Mouse (Mus musculus): Measurements from ENCODE around the gene Ddx20. TPM values are rescaled to one million over a fixed set of nuclear protein-coding genes. Genes with fewer than 3 reads are reported as not detected.
A peak's percentile ranks its signal among the peaks of the same experiment; 100 is the strongest.
"Not testable (repeated sequence)": the region's sequence is repeated elsewhere in the genome, so short reads cannot be mapped to it uniquely, and the experiment has no call there.

Ddx20 gene
- total RNA-seq, 1 experiment from 2014 or later: 20.6 TPM

DNA sequence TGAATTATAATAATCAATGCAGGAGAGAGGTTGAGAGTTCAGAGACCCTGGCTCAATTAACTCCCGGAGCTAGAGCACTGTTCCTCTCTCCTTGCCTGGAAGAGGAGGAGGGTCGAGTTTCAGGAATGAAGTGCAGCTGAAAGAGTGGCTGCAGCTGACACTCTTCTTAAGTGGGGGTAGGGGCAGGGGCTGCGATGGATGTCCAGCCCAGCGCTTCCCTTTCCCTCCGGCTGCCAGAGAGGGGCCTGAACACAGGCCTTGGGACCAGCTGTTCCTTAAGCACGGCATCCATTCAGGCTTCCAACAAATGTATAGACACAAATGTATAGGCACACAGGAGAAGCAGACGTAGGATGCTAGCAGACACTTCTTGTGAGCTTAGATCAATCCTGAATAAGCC is 20.2 kb upstream of the Ddx20 start:
- no peak for ATAC-seq (replicated peaks; ENCODE audit: insufficient number of reproducible peaks, low FRiP score, low TSS enrichment, poor library complexity, severe bottlenecking)

DNA sequence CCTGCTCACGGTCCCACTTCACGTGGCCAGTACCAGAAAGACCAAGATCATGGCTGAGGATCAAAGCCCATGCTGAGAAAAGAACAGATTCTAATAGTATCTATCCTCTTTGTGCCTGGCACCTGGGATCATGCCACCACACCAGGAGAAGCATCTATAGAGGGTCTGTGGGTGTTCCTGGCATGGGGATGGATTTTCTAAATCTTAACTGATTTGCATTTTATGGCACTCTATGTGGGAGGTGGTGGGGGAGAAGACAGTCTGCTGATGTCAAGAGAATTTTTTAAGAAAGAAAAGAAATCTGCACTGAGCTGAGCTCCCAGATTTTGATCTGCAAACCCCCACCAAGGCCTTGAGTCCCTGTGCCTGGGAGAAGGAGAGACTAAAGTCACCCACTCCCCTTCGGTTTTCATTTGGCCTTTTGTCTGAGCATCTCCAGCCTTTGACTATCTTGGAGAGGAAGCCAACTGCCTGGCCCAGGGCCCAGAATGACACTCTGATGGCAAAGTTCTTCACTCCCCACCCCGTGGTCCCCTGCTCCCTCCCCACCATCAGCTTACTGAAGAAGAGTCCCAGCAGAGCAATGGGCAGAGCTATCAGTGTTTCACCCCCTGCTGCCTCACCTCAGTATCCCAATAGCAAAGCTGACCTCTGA is 19.1 kb upstream of the Ddx20 start:
- ATAC-seq (replicated peaks; ENCODE audit: insufficient number of reproducible peaks, low FRiP score, low TSS enrichment, poor library complexity, severe bottlenecking): no peak

DNA sequence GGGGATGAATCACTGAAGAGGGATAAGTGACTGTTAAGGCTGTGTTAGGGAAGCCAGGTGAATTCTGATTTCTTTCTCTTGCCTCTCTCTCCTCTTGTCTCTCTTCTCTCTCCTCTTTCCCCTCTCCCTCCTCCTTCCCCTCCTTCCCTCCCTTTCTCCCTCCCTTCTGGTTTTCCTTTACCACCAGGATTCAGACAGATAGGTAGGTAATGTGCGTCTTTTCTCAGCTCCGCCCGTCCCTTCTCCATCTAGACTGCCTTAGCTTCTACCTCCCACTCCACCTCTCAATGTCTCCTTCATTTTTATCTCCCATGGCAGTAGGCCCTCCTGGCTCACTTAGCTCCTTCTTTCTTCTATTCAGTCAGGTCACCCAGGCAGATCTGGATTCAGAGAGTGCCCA is 18.2 kb upstream of the Ddx20 start:
- no peak for ATAC-seq (replicated peaks; ENCODE audit: insufficient number of reproducible peaks, low FRiP score, low TSS enrichment, poor library complexity, severe bottlenecking)

DNA sequence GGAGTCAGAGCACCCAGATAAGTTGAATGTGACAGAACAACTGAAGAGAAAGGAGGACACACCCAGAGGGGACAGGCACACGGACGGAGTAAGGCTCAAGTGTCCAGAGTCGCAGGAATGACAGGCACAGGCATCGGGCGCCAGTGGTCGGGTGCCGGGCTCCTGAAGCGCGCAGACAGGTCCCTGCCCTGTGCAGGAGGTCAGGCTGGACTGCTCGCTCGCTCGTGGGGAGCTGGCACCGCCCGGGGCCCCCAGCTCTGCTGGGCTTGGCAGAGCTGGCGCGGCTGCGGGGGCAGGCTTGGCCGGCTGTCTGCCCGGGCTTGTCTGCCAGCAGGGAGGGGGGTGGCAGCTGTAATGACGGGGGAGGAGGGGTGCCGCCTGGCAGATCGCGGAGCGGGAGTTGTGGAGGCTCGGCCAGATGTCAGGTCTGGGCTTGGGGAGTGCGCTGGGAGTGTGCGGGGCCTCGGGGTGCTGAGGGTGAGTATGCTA is 17.7 kb upstream of the Ddx20 start:
- ATAC-seq (replicated peaks; ENCODE audit: insufficient number of reproducible peaks, low FRiP score, low TSS enrichment, poor library complexity, severe bottlenecking): no peak

DNA sequence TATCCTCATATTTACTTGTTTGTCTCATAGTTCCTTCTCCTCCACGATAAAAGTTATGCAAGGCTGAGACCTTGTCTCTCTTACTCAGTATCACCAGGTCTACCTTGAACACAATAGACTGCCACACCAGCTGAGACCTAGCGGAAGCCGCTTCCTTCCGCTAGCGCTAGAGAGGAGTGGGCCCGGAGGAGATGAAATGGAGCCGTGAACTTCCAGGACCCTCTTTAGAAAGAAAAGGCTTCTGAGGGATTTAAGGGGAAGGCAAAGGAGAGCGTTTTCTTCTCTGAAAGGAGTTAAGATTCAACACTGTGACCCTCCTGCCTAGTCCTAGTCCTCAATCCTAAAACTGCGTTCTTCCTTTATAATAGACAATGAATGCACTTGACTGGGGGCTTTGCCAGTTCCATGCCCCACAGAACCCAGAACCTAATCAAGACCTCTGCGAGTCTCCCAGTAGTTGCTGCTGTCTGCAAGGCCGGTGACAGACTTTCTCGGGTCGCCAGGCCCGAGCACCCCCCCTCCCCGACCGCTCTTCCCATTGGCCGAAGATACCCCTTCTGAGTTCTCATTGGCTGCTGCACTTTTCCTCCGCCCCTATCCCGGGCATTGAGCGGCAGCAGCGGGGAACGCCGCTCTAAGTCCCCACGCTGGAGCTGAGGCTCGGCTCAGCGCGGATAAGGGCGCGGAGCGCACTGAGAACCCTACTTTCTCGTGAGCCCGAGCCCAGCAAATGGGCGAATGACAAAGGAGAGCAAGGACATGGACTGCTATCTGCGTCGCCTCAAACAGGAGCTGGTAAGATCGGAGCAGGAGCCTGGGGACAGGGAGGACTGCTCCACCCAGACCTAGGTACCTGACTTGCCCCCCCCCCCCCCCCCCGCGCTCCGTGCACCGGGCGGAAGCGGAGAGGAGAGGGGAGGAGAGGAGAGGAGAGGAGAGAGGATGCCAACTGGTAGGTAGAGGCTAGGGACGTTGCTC is 16.9 kb upstream of the Ddx20 start, which contains the start of gene Inka2:
Gene Inka2, plus strand, starts transcription at position 569 of the 978 bp plus-strand sequence.
- ATAC-seq (replicated peaks; ENCODE audit: insufficient number of reproducible peaks, low FRiP score, low TSS enrichment, poor library complexity, severe bottlenecking): 0 out of 2 replicates have a peak, but pooled peaks have one; percentile 54

DNA sequence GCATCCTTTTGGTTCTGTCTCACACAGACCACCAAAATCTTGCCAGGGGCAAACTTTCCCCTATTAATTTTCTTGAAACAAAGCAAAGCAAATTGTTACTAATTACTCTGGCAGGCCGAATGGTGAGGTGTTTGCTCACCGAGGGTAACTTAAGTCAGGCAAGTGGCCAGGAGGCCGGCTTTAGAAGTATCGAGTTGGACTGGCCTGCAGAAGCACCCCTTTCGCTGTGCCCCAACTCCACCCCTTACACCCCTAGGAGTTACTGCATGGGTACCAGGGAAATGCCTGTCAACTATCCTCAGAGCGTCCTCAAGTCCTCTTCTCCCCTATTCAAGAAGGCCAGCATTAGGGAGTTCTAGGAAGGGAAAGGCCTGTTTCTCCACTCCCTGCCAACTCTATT is 16.2 kb upstream of the Ddx20 start:
- ATAC-seq (replicated peaks; ENCODE audit: insufficient number of reproducible peaks, low FRiP score, low TSS enrichment, poor library complexity, severe bottlenecking): no peak

DNA sequence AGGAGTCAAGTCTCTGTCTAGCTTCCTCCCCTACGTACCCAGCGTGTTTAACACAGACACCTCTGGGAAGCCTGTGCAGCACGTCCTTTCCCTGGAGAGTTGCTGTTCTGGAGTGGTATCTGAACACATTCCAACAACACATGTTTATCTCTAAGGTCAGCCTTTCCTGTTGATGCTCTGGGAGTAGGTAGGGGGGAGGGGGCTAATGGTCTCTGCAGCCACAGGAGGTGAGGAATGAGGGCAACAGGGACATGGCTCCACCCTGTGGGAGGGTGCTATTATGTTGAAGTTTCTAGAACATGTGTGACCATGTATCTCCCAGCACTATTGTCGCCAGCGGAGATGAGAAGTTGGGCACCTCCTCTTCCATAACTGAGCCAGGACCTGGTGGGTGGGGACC is 14.0 kb upstream of the Ddx20 start:
- ATAC-seq (replicated peaks; ENCODE audit: insufficient number of reproducible peaks, low FRiP score, low TSS enrichment, poor library complexity, severe bottlenecking): no peak

DNA sequence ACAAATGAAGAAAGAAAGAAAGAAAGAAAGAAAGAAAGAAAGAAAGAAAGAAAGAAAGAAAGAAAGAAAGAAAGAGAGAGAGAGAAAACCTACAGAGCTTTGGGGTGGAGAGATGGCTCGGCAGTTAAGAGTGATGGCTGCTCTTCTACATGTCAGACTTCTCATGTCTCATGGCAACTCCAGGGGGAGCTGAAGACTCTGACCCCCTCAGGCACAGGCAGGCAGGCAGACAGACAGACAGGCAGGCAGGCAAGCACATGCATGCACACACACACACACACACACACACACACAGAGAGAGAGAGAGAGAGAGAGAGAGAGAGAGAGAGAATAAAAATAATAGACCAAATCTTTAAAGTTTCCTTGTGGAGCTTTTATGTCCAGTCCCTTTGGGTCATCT is 13.4 kb upstream of the Ddx20 start:
- not testable (repeated sequence) for ATAC-seq (replicated peaks; ENCODE audit: insufficient number of reproducible peaks, low FRiP score, low TSS enrichment, poor library complexity, severe bottlenecking)

DNA sequence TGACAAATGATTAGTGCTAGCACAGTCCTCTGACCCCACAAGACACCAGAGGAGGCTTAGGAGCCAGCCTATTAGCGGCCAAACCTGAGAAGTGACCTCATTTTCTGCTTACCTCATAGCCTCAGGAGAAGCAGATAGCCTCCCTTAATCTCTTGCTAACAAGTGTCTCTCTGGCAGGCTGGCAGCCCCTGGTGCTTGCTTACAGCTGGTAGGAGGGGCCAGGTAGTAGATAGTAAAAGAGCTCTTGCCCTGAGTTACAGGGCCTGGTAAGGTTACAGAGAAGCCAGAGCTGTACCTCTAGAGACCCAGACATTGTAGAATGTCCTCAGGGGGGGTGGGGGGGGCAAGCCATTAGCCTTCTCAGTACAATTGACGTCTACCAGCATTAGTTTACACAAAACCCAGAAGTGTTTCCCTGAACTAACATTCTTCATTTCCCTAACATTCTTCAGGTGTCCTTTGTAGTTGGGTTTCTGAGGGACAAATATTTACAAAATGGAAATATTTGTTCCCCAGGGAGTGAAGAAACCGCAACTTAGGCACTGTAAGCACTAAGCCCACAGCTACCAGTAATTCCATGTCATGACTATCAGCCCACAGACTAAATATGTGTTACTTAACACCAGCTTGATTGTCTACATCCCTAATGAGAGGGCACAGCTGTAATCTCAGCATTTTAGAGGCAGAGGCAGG is 12.0 kb upstream of the Ddx20 start:
- no peak for ATAC-seq (replicated peaks; ENCODE audit: insufficient number of reproducible peaks, low FRiP score, low TSS enrichment, poor library complexity, severe bottlenecking)

DNA sequence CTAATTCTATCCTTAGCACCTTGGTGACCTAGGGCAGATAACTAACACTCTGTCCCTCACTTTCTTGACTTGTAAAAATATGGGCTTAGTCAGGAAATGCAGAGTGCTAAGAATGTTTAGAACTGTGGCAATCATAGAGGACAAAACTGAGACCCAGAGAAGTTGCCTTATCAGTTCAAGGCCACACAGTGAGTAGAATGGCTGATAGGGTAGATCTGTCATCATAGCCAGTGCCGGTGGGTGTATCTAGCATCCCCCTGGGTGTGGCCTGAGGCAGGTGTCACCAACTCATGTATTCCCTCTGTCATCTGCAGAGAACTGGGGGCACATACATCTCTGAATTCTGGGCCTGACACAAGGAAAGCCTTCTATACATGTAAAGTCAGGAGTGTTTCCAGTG is 10.9 kb upstream of the Ddx20 start:
- ATAC-seq (replicated peaks; ENCODE audit: insufficient number of reproducible peaks, low FRiP score, low TSS enrichment, poor library complexity, severe bottlenecking): no peak

DNA sequence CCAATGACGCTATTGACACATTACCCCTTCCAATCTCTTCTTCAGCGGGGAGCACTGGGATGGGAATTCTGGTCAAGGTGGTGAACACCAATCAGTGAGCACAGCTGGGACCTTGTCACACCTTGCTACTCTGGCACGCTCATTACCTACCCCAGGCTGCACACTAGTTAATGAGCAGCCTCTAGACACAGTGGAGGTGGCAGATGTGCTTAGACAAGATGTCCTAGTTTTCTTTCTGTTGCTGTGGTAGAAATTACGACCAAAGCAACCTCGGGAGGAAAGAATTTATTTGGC is 9.7 kb upstream of the Ddx20 start:
- ATAC-seq (replicated peaks; ENCODE audit: insufficient number of reproducible peaks, low FRiP score, low TSS enrichment, poor library complexity, severe bottlenecking): no peak

DNA sequence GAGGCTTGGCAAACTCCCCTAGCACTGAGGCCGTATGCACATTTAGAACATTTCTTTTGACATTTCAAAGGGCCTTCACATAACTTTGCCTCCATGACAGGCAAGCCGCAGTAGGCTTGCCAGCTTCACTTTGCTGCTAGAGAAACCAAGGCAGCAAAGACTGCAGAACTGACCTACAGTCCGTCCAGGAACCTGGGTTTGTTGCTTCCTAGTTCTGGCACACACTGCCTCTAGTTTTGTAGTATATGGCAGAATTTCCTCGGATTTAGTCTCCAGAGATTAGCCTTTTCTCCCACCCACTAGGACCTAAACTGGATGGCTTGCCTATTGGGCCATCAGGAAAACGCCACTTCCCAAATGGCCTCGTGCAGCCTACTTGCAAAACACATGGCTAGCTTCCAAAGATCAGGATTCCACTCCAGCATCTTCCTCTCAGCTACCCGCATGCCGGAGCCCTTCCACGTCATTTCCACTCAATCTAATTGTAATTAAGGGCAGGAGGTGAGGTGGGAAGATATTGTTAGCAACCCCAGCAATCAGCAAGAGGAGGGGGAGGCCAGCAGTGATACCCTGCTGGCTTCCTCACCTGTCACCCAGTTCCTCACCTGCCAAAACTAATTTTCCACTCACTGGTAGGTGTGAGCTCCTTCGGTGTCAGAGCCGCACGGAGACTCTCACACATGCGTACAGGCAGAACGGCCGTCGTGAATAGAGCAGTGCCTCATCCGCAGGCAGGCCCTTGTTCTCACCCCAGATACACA is 9.2 kb upstream of the Ddx20 start:
- no peak for ATAC-seq (replicated peaks; ENCODE audit: insufficient number of reproducible peaks, low FRiP score, low TSS enrichment, poor library complexity, severe bottlenecking)

DNA sequence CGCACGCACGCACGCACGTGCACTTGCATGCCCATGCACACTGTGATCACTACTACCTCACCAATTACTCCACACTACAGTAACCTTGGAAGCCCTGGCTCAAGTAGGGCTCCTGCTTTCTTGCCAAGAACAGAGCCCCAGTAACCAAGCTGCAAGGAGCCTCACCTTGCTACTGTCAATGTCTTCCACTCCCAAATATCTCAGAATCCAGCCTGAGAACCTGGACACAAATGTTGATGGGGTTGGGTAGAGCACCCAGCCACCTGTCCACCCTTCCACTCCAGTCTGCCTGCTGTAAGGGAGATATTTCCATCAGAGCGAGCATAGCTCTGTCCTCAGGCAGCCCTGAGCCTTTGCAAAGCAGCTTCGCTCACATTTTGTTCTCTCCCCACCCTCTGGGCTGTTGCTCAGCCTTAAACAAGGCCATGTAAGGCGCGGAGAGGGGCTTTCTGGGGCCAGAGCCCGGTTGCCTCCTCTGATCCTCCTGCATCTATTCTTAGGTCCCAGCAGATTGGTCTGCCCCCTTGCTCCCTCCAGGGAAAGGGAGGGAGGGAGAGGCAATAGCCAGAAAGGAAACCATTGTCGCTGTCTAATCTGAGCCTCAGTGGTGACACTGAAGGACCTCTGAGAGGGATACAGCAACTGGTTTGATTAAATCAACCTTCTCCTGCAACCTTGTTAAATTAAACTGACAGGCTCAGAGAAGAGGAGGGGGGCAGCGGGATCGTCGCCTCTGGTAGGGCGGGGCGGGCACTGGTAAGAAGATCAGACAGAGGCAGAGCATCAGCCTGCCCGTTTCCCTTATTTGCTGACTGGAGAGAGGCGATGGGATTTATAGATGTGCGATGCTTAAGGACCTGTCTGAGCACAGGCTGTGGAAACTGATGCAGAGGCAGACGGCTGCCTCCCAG is 8.4 kb upstream of the Ddx20 start:
- no peak for ATAC-seq (replicated peaks; ENCODE audit: insufficient number of reproducible peaks, low FRiP score, low TSS enrichment, poor library complexity, severe bottlenecking)

DNA sequence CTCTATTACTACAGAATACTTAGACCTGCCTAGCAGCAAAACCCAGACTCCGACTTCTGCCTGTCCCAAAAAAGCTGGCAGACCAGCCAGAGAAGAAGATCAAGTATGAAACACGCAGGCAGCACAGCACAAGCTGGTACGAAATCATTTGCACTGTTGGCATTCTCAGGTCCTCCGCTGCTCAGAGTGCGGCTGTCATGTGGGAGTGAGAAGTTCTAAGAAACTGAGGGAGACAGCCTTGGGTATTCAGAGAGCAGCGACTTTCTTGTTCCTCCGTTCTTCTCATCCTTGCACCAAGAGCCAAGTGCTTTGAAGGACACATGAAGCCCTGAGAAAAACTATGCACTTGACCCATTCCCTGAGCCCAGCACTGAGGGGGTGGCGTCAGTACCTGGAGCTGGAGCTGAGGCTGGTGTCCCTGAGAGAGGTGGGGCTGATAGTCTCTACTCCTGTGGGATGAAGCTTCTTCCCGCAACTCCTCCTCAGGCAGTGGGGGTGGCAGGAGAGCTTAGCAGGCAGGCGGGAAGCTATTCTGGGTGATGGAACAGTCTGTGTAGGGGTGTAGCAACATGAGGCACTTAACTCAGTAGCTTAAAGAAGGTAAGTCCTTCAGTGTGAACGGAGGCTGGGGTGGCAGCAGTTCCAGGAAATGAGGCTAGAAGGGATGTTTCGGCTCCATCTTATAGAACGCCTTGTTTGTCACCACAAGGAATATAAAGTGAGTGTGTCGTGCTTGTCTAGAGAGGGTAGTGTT is 6.1 kb upstream of the Ddx20 start:
- ATAC-seq (replicated peaks; ENCODE audit: insufficient number of reproducible peaks, low FRiP score, low TSS enrichment, poor library complexity, severe bottlenecking): no peak

DNA sequence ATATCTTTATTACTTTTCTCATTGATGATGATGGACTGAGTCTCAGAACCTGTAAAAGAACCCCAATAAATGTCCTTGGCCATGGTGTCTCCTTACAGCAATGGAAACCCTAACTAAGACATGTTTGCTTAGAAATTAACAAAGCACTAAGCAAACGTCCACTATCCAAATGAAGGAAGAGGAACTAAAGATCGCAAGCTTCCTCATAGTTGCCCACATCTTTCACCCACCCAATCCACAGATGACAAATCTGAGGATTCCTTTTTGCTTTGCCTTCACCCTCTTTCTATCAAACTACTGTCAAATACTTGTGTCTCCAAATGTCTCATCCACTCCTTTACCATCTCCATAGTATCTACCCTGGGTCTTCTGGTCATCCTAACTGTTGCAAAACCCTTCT is 1.2 kb upstream of the Ddx20 start:
- 0 out of 2 replicates have a peak, but pooled peaks have one; percentile 12 for ATAC-seq (replicated peaks; ENCODE audit: insufficient number of reproducible peaks, low FRiP score, low TSS enrichment, poor library complexity, severe bottlenecking)

DNA sequence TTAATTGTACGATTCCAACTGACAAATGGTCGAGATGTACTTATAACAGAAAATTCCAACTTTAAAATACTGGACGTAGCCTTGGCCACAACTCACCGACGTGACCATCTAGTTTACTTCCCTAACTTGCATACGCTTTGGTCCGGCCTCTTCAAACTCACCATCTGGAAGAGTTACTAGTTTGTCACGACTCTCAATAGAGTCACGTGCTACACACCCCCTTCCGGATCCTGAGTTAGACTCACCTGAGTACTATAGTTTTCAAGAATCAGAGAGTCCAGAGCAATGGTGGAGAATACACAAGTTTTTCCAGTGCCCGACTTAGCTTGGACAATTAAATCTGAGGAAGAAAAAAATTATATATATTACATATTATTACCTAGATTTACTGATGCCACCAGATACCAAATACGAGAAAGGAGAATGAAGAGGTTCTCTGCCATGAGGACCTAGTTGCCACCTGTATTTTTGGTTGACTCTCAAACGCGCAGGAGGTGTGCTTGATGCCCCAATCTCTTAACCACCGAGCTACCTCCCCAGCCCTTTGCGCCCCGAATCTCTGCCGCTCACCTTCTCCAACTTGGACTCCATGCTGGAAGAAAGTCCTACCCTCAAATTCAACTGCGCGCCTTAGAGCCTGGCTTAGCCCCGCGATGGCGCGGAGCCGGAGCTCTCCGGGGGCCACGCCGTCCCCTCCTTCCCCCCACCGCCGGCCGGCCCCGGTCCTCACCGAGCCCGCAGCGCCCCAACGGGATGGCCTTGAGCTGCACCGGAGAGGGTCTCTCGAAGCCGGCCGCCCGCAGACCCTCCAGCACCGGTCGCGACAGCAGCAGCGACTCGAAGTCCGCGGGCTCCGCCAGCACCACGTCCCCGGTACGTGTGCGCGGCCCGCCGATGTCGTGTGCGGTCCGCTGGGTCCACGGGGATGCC is 715 bp downstream of the Ddx20 start:
- ATAC-seq (replicated peaks; ENCODE audit: insufficient number of reproducible peaks, low FRiP score, low TSS enrichment, poor library complexity, severe bottlenecking): no peak
